Mouse (Mus musculus) heart, adult 11 months (tissue): ENCODE data around the gene Arrdc3.
"Not testable (repeated sequence)": the region's sequence is repeated elsewhere in the genome, so short reads cannot be mapped to it uniquely, and the experiment has no call there.

Source experiments
- DNase-seq: peaks from one replicate; pipeline ENCODE4 v3.0.0; 2022

The Arrdc3 gene

DNA sequence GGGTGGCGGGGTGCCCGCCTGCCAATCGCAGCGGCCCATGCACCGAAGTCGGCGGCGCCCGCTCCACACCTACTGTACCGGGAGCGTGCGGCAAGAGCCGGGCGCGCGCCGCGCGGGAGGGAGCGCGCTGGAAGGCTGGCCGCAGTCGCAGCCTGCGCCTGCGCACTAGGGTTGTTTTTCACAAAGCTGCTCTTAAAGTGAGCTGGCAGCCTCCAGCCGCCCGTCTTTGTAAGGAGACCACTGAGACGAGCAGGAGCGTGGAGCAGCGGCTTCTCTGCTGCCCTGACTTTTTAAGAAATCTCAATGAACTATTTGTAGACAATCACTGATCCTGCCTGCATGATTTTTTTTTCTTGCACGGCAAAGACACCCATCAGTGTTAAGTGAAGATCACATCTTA, at the start of gene Arrdc3:
Gene Arrdc3, plus strand, starts transcription at position 195 of the 400 bp plus-strand sequence.
- DNase-seq = peak; percentile 100

DNA sequence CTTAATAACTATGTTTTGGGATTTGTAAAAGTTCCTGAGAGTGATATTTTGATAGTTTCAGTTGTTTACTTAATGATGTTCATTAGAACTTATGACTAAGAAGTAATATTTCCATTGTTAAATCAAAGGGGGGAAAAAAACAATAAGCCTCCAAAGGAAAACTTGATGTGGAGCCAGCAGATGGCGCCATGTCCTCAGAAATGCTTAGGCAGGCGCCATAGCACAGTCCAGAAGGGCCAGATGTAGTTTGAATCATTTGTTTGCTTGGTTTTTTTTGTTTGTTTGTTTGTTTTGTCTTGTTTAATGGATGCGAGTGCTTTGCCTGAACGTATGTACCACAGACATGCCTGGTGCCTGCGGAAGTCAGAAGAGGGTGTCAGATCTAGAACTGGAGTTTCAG, 21.0 kb upstream of the Arrdc3 start:
- peak; percentile 90 for DNase-seq

GRCm38 (mm10) chr13:80864195-80864594, 19.0 kb upstream of the Arrdc3 start:
- DNase-seq = no peak

- no peak for DNase-seq
Measured at GRCm38 (mm10) chr13:80875126-80875525, 8.1 kb upstream of the Arrdc3 start.

- no peak for DNase-seq
Measured at GRCm38 (mm10) chr13:80880756-80881155, 2.4 kb upstream of the Arrdc3 start.

DNA sequence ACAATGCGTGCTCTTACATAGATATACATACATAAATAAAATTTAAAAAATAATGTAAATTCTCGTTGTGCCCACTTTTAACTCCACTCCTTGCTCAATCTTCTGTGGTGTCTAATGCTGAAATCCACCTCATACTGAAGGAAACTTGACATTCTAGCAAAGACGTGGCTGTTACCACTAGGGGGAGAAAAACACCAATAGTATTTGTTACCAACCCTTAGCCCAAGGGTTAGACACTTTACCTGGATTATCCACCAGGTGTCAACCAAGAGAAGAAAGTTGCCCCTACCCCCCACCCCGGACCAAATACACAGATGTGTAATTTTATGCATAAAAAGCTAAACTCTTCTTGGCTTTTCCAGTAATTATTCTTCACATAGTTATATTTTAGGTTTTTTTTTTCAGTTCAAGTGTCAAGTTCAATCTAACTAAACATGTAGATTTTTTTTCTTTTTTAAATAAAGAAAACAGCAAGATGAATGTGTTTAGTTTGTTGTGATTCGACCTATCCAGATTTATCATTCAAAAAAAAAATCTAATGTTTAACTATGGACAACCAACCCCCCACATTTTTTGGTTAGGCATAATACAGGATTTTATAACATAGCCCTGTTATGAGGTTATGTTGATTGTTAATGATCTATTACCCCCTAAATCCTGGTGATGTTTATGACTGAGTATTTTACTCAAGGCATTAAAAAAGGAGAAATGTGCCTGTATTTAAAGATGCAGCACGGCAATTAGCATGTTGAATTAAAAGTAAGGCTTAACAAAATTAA, 1.3 kb upstream of the Arrdc3 start:
- DNase-seq = peak; percentile 94

GRCm38 (mm10) chr13:80882716-80883135, 458 bp upstream of the Arrdc3 start:
- no peak for DNase-seq

GRCm38 (mm10) chr13:80883649-80884376, 629 bp downstream of the Arrdc3 start:
- no peak for DNase-seq

- DNase-seq = peak; percentile 98
Measured at GRCm38 (mm10) chr13:80884377-80884983, 1.3 kb downstream of the Arrdc3 start.

DNA sequence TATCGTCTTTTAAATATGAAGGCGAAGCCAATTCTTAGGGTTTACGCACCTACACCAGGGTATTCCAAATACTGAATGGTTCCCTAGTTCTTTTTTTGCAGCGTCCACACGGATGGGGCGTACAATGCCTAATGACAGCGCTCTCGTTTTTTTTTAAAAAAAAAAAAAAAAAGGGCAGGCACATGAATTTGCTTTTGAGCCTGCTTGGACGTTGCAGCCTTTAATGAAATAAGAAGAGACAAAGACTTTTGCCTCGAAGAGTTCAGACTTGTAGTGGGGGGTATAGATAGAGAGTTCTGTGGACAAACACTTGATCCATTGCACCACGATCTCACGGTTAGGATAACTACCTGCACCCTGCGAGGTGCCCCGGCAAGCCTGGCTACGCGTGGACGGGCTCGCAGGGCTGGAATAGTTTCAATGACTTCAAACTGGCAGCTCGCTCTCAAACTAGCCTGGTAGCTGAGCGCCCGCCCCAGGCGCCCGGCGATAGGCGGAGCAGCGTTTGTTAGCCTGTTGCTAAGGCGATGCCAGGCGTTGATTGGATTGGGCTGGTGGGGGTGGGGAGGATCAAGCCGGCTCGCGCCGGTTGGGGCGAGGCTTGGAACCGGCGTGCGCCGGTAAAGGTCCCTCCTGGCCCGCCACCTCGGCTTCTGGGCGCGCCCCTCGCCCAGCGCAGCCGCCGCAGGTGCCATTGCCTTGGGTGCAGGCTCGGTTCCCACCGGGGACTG, 2.1 kb downstream of the Arrdc3 start:
- peak; percentile 100 for DNase-seq

GRCm38 (mm10) chr13:80885834-80886663, 2.9 kb downstream of the Arrdc3 start:
- DNase-seq = peak; percentile 100

- DNase-seq = no peak
Measured at GRCm38 (mm10) chr13:80886664-80887210, 3.6 kb downstream of the Arrdc3 start.

- DNase-seq = no peak
Measured at GRCm38 (mm10) chr13:80887842-80888241, 4.7 kb downstream of the Arrdc3 start.

DNA sequence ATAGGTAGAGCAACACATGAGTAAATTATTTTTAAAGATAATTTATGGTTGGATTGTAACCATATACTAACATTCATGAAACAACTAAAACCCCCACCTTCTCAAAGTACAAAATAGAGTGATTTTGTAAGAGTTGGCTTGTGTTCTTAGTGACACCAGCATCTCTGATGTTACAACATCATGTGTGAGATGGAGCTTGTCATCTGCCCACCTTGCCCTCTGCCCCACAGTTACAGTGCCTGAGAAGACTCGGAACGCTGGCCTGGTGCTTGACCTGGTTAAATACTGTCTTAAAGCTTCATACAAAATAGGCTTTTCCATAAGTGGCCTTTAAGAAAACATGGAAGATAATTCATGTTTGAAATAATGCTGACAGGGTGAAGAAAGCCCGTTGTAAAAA, 11.7 kb downstream of the Arrdc3 start:
- not testable (repeated sequence) for DNase-seq

GRCm38 (mm10) chr13:80897411-80897810, 14.2 kb downstream of the Arrdc3 start:
- no peak for DNase-seq

GRCm38 (mm10) chr13:80898095-80898494, 14.9 kb downstream of the Arrdc3 start:
- DNase-seq = no peak

DNA sequence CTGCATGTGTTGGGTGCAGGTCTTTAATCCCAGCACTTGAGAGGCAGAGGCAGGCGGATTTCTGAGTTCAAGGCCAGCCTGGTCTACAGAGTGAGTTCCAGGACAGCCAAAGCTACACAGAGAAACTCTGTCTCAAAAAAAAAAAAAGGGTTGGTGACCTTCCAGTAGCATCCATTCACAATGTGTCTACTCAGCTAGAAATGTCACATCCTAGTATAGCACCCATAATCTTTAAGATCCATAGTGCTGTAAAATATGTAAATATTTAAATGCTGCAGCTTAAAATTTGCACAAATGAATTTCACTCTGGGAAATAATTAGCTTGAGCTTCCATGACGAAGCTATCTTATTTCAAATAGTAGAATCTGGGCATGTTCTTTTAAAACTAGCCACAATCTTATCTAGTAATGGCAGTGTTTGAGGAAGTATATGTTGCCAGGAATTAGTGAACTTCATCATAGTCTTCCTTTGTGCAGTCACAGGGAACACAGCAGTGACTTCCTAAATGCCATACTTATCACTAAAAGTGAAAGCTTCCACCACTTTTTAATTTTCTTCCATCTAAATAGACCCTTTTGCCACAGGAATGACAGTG, 16.3 kb downstream of the Arrdc3 start:
- DNase-seq = no peak

GRCm38 (mm10) chr13:80901432-80901831, 18.2 kb downstream of the Arrdc3 start:
- DNase-seq = no peak

- no peak for DNase-seq
Measured at GRCm38 (mm10) chr13:80902796-80903195, 19.6 kb downstream of the Arrdc3 start.

DNA sequence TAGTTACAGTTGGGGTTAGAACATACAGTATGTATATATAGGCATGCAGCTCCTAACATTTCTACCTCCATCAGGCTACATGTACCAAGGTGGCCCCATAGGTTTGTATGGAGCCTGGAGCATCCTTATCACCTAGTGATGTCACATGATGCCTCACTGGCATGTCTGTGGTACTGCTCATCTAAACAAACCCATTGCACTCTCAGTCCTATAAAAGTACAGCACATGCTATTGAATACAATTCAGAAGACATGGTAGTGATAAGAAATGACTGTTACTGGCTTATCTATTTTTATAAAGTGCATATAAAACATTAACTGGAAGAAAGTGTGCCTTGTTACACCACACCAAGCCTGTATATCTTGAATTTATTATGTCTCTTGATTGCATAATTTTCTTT, 30.2 kb downstream of the Arrdc3 start:
- DNase-seq = no peak

DNA sequence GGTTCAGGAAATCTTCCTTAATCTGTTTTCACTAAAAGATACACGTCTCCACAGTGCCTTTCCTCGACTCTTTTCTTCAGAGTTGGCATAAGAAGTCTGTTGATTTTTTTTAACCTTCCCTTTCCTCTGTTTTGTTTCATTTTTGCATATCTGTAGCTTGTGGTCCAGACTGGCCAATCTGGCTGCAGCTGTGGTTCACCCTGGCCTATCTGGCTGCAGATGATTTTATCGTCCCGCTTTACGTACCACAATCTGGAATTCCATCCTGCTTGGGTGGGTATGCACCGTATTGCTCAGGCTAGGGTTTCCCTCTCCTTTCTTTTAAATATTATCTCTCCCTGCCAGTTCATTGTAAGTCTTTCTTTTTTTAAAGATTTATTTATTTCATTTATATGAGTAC, 37.8 kb downstream of the Arrdc3 start:
- DNase-seq = peak; percentile 64
